Mouse (Mus musculus): ENCODE results near the gene Tmem87b.
A peak's percentile ranks its signal among the peaks of the same experiment; 100 is the strongest.

Gene Tmem87b

GRCm38 (mm10) chr2:128817786-128818681, at the start of gene Tmem87b:
Tmem87b (plus strand) TSS chr2:128818118.
- peak; percentile 95 for DNase-seq

GRCm38 (mm10) chr2:128768545-128769247, 49.2 kb upstream of the Tmem87b start:
- no peak for DNase-seq

DNA sequence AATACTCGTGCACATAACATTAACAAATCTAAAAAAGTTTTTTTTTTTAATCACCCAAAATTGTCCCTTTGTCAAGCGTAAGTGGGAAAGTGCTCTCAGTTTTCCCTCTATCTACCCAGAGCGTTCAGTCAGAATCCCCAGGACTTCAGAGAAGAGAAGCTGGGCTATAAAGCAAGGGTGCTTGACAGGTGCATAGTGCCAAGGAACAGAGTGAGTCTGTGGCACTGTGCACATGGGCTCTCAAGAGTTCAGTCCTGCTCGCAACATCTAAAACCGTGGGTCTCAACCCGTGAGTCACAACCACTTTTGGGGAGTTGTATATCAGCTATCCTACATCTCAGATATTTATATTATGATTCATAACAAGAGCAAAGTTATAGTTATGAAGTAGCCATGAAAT, 47.4 kb upstream of the Tmem87b start:
- DNase-seq, result no peak

DNA sequence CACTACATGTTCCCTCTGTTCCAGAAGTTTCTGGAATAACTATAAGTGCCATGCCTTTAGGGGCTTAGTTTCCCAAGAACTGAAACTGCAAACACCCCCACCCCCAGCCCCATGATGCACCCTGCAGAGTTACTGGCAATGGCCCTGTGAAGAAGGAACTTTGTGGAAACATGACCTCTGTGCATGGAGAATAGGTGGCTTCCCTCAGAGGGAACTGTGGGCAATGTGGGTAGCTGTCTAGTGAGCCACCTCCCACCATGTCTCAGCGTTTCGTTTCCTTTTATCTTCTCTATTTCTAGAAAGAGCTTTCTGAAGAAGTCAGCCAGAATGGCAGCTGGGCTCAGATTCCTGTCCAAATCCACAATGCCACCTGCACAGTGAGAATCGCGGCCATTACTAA, 46.9 kb upstream of the Tmem87b start:
- DNase-seq, result no peak

- DNase-seq, result no peak
Measured at GRCm38 (mm10) chr2:128771750-128772338, 46.1 kb upstream of the Tmem87b start.

DNA sequence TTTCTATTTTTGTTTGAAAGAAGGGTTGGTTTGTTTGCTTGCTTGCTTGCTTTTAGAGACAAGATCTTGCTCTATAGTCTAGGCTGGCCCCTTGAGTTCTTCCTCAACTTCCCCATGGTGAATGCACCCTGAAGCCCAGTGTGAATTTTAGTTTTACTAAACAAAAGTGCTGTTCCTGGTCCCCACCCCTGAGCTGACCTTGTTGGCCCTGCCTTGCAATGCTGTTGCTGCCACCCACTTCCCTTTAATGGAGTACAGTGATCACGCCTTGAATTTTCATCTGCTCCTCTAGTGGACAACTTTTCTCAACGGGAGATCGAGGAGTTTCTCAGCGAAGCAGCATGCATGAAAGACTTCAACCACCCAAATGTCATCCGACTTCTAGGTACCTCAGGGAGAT, 35.7 kb upstream of the Tmem87b start:
- no peak for DNase-seq

- DNase-seq, result peak; percentile 69
Measured at GRCm38 (mm10) chr2:128783660-128784345, 34.1 kb upstream of the Tmem87b start.

DNA sequence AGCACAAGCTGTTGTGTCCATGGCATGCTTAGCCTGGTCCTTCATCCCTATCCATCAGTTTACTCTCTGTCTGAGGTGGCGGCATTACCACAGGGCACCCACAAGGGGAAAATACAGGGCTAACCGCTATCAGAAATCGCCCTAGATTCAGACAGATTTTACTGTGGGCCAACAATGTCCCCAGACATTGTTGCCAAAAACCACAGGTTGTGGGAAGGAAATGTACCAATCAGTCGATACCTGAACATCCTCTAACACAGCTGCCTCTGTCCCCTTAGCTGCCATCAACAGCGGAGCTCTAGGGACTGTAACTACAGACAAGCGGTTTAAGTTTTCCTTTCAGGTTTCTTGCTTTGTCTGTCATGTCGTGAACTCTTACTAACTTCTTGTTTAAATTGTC, 33.1 kb upstream of the Tmem87b start:
- no peak for DNase-seq

DNA sequence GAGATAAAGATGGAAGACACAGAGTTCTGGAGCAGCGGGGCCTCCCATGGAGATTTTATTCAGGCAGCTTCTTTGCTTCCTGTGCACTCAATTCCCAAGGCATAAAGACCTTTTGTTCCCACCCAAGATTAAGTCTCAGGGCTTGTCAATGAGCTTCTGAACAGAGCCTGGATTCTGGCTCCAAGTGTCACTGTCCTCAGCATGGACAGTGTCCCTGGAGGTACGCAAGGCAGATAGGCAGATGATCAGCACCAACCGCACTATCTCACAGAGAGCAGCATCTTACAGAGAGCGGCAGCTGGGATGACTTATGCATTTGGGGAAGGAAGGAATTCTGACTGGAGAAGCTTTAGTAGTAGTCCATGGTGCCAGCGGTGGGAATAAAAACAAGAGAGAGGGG, 31.6 kb upstream of the Tmem87b start:
- peak; percentile 7 for DNase-seq

- no peak for DNase-seq
Measured at GRCm38 (mm10) chr2:128786795-128787194, 31.1 kb upstream of the Tmem87b start.

- no peak for DNase-seq
Measured at GRCm38 (mm10) chr2:128787805-128788204, 30.1 kb upstream of the Tmem87b start.

DNA sequence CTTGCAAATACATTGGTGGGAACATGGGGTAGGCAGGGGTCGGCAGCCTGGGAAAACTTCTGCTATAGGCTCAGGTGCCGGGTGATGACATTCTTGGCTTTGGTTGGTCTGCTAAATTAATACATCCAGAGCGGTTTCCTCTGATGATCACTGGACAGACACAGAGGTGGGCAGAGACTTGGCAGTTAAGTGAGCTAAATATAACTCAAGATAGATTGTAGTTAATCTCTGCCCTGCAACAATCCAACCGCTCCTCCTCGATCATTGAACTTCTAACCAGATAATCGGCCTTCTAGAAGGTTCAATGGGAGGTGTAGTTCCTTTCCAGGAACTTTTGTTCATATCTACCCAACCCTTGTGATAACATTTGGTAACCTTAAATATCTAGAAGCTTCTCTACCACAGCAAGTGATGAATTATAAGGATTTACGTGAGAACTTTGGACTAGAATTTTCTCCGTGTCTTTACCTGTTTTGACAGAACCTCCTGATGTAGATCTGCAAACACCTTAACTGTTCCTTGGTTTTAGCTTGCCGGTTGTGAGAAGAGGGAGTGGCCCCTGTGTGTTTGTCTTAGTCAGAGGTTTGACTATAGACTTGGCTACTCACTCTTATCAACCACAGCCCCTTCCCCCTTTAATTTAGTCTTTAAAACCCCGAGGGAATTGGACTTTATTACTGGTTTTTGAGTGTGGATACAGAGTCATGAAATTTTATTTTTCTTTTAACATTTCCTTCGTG, 26.9 kb upstream of the Tmem87b start:
- no peak for DNase-seq

DNA sequence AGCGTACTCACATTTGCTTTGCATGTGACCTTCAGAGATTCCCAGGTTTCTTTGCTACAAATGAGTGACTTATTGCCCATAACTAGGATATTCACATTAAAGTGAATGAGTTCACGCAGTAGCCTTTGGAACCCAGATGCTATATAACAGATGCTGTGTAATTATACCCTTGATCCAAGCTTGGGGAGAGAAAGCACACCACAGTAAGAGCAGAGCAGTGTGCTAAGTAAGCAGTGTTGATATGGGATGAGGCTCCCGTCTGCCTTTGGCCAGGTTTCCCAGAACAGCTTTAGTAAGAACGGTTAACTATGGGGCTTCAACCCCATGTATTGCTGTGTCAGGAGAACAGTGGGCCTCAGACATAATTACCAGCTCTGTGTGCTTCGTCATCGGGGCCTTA, 24.0 kb upstream of the Tmem87b start:
- DNase-seq, result no peak

DNA sequence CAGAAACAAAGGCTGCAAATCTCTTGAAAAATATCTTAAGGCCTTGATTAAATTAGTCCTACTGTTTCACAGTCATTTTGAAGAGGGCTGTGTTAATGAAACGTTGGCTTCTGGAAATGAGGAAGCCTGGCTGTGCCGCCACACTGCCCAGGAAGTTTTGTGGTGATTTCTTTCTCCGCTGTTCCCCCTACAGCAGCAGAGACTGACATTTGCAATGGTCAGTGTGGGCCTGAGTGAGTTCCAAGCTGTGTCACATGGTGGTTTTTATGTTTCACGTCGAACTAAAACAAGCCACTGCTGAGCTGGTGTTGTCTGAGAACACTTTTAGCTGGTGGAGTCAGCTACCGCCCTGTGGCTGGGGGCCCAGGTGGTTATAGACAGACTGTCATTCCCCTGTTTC, 21.5 kb upstream of the Tmem87b start:
- no peak for DNase-seq

- no peak for DNase-seq
Measured at GRCm38 (mm10) chr2:128803441-128803840, 14.5 kb upstream of the Tmem87b start.

- DNase-seq, result no peak
Measured at GRCm38 (mm10) chr2:128805341-128805740, 12.6 kb upstream of the Tmem87b start.

DNA sequence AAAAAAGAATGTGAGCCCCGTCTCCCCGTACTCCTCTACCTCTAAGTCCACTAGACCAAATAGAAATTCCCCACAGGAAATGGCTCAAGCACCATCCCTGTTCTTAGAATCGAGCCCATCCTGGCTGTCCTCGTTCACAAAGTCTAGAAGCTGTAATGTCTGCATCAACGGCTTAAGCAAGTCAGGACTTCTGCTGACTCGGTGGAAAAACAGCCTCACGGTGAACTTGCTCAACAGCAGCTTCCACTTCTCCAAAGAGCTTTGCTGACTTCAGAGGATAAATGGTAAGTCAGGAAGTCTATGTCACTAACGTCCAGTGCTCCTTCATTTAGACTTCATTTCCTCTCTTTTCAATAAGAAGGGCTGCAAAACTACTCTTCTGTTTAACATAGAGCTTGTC, 11.4 kb upstream of the Tmem87b start:
- no peak for DNase-seq

DNA sequence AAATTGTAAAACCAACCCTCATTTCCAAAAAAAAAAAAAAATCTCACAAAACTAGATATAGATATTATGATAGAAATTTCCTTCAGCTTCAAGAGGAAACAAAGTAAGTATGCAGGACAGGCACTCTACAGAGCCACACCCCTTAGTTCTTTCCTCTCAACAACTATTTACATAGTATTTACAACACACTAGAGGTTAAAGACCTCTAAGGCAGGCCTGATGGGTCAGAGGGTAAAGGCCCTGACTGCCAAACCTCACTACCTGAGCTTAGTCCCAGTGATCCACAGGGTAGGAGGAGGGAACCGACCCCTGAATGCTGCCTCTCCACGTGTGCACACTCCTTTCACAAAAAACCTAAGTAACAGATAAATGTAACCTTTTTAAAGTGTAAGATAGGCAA, 5.2 kb upstream of the Tmem87b start:
- no peak for DNase-seq

GRCm38 (mm10) chr2:128816311-128816710, 1.6 kb upstream of the Tmem87b start:
- no peak for DNase-seq

GRCm38 (mm10) chr2:128816916-128817315, 1.0 kb upstream of the Tmem87b start:
- no peak for DNase-seq

DNA sequence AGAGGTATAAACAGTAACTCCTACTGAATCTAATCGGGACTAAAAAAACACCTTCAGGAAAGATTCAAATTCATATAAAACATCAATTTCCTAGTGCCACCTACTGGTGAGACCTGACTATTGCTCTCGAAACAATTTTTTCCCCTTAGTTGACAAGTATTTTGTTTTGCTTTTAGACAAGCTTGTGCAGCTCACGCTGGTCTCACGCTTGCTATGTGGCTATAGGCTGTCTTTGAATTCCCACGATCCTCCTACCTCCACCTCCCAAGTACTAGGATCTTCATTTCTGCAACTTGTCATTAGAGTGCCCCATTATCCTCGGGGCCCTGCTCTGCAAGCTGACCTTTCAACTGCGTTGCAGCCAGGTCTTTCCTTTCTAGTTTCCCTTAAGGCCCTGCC, 532 bp upstream of the Tmem87b start:
- peak; percentile 77 for DNase-seq

DNA sequence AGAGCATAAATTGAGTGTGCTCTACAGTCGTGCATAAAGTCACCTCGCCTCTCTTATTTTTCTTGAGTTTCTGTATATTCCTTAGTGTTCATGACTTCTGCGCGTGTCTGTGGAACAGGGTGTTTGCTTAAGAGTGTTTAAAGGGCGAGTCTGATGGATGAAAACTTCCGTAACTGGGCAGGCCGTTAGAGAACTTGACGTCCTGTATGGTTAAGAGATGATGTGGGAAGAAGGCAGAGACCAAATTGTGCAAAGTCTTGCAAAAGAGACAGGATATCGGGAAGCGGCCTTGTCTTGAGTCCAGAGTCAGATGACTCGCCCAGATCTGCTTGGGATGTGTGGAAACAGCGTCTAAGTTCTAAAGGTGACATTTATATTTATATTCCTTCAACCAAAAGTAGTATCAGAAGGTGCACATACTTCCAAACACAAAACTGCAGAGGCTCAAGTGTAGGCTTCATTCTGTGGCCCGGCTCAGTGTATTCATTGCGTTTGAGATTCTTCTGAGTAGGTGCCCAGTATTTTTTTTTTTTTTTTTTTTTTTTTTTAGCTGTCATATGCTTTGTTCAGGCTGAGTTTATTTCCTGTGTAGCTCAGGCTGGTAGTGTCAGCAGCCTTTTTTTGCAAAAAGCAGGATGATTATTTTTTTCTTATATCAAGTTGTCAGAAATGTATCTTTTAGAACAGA, 1.2 kb downstream of the Tmem87b start:
- DNase-seq, result no peak

All from embryo, embryonic 11 days (tissue).